Mouse (Mus musculus): Measurements from ENCODE around the gene Ddx39b.

DNA sequence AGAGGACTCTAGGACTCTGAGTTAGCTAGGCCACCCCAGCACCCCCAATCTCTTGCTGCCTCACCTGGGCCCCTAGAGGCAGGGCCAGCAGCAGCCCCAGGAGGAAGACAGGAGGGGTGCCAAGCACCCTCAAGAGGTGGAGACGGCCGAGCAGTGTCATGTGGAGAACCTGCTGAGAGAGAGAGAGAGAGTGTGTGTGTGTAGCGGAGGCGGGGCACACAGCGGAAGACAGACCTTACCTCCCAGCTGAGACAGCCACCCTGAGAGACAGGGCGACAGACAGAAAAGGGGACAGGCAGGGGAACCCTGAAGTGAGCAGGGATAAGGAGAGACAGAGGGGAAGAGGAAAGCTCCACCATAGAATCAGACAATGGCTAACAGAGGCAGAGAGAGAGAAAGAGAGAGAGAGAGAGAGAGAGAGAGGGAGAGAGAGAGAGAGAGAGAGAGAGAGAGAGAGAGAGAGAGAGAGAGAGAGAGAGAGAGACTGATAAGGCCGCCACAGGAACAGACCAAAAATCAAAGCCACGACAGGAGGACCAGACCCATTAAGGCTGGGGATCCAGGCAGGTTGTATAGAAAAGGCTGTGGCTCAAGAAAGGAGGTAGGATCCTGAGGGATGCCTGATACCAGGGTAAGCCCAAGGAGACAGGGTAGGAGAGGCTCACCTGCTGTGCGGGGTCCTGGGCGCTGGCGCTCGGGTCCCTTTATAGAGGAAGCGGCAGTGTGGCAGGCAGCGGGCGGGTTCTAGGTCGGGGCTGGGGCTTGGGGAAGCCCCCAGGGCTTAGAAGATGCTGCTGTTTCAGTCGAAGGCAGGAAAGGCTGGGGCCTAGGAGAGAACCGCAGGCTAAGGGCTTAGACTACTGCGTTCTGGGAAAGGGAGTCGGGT, 36.8 kb upstream of the Ddx39b start, which contains the start of gene Lta:
- TF ChIP-seq GATA1 (IDR thresholded peaks at IDR 0.05; ENCODE audit: borderline replicate concordance, low read length) (no peak), FLI1 (IDR thresholded peaks at IDR 0.05; ENCODE audit: low read length) (no peak)

Measured in megakaryocyte, embryonic 14.5 days (primary cell).